Mouse (Mus musculus) CH12.LX (cell line): ENCODE data around the gene Mdh2. TPM values are rescaled to one million over a fixed set of nuclear protein-coding genes. Genes with fewer than 3 reads are reported as not detected.

Experiments used
- DNase-seq: peaks from one replicate; pipeline ENCODE4 v3.0.0-alpha.2; 2013; ENCODE audit errors: extremely low read depth
- H3K27ac ChIP-seq: 2 replicates; pipeline ENCODE4 v1.5.1; 2012; ENCODE audit warnings: low read depth, mild to moderate bottlenecking, control low read depth, moderate library complexity; ENCODE audit not compliant: insufficient read depth
- H3K27me3 ChIP-seq: replicated peaks from 2 replicates; pipeline ENCODE3; 2012; ENCODE audit warnings: inconsistent platforms
- H3K36me3 ChIP-seq, 2 experiments: replicated peaks in 1 of 2; 2 replicates each; pipeline versions ENCODE3 to v1.6.1; 2012; ENCODE audit warnings: inconsistent platforms in 1 of 2, low read length in 1 of 2, mild to moderate bottlenecking in 1 of 2, mixed read lengths in 1 of 2, moderate library complexity in 1 of 2; ENCODE audit not compliant: control insufficient read depth in 1 of 2, insufficient read depth in 1 of 2
- H3K4me1 ChIP-seq, 2 experiments: 2 replicates each; pipeline ENCODE4 v1.6.1; 2012; ENCODE audit warnings: inconsistent platforms in 1 of 2, moderate library complexity in 1 of 2; ENCODE audit not compliant: insufficient read depth in 2 of 2, control insufficient read depth in 1 of 2
- H3K4me2 ChIP-seq: 2 replicates; pipeline ENCODE4 v1.6.1; 2012; ENCODE audit warnings: low read depth, mild to moderate bottlenecking, control low read depth; ENCODE audit not compliant: poor library complexity, insufficient read depth, severe bottlenecking
- H3K4me3 ChIP-seq, 3 experiments: fragments of 150-350 bp in 1 of 3; sonication (generic) in 1 of 3; replicated peaks in 1 of 3; 2 replicates each; pipeline versions ENCODE3 to v1.5.1; 2011 to 2012; ENCODE audit warnings: low read depth in 2 of 3, low read length in 2 of 3, mild to moderate bottlenecking in 2 of 3, moderate library complexity in 2 of 3, control low read depth in 1 of 3, improper control_type of control experiment in 1 of 3, inconsistent platforms in 1 of 3, mixed read lengths in 1 of 3; ENCODE audit not compliant: poor library complexity in 1 of 3
- H3K79me2 ChIP-seq: replicated peaks from 2 replicates; pipeline ENCODE4 v1.6.1; 2012; ENCODE audit warnings: mild to moderate bottlenecking, moderate library complexity; ENCODE audit not compliant: control insufficient read depth, poor library complexity, insufficient read depth, severe bottlenecking; ENCODE audit errors: extremely low read depth
- H3K9ac ChIP-seq: 2 replicates; pipeline ENCODE4 v1.6.1; 2012; ENCODE audit warnings: low read depth, mild to moderate bottlenecking, control low read depth, moderate library complexity; ENCODE audit not compliant: insufficient read depth
- H3K9me3 ChIP-seq: replicated peaks from 2 replicates; pipeline ENCODE3; 2012; ENCODE audit warnings: low read length, inconsistent platforms, mixed read lengths
- BHLHE40 ChIP-seq: IDR thresholded peaks from 2 replicates; pipeline ENCODE4 v1.6.1; 2011; ENCODE audit warnings: mild to moderate bottlenecking, low read depth, low read length, improper control_type of control experiment
- CHD1 ChIP-seq: IDR thresholded peaks from 2 replicates; pipeline ENCODE4 v1.6.1; 2012; ENCODE audit warnings: low read depth, low read length, improper control_type of control experiment, inconsistent platforms
- CHD2 ChIP-seq: IDR thresholded peaks from 2 replicates; pipeline ENCODE4 v1.6.1; 2011; ENCODE audit warnings: low read length, improper control_type of control experiment
- CTCF ChIP-seq, 2 experiments: IDR thresholded peaks in 1 of 2; conservative IDR thresholded peaks in 1 of 2; 2 replicates each; pipeline ENCODE4 v1.5.1; 2011 to 2012; ENCODE audit warnings: low read depth in 2 of 2, low read length in 2 of 2, improper control_type of control experiment in 1 of 2, inconsistent platforms in 1 of 2, mild to moderate bottlenecking in 1 of 2, moderate library complexity in 1 of 2
- E2F4 ChIP-seq: IDR thresholded peaks from 2 replicates; pipeline ENCODE4 v1.6.1; 2011; ENCODE audit warnings: low read depth, low read length, improper control_type of control experiment; ENCODE audit not compliant: insufficient replicate concordance
- ELF1 ChIP-seq: IDR thresholded peaks from 2 replicates; pipeline ENCODE4 v1.6.1; 2014; ENCODE audit warnings: low read depth, mild to moderate bottlenecking, inconsistent platforms, low read length, improper control_type of control experiment
- EP300 ChIP-seq: IDR thresholded peaks from 2 replicates; pipeline ENCODE4 v1.6.1; 2011; ENCODE audit warnings: low read length, improper control_type of control experiment
- HCFC1 ChIP-seq: IDR thresholded peaks from 2 replicates; pipeline ENCODE4 v1.6.1; 2012; ENCODE audit warnings: low read depth, mild to moderate bottlenecking, inconsistent platforms, low read length, improper control_type of control experiment
- JUN ChIP-seq: IDR thresholded peaks from 2 replicates; pipeline ENCODE4 v1.6.1; 2011; ENCODE audit warnings: low read depth, mild to moderate bottlenecking, low read length, improper control_type of control experiment, moderate library complexity; ENCODE audit not compliant: insufficient read depth
- JUND ChIP-seq: conservative IDR thresholded peaks from 2 replicates; pipeline ENCODE4 v1.6.1; 2011; ENCODE audit warnings: low read depth, low read length, improper control_type of control experiment
- MAX ChIP-seq: IDR thresholded peaks from 2 replicates; pipeline ENCODE4 v1.6.1; 2011; ENCODE audit warnings: low read length, improper control_type of control experiment
- MAZ ChIP-seq: IDR thresholded peaks from 2 replicates; pipeline ENCODE4 v1.6.1; 2012; ENCODE audit warnings: low read depth, mild to moderate bottlenecking, inconsistent platforms, low read length, improper control_type of control experiment, moderate library complexity
- NELFE ChIP-seq: IDR thresholded peaks from 2 replicates; pipeline ENCODE4 v1.6.1; 2011; ENCODE audit warnings: low read depth, low read length, improper control_type of control experiment
- NRF1 ChIP-seq: IDR thresholded peaks from 2 replicates; pipeline ENCODE4 v1.6.1; 2014; ENCODE audit warnings: low read depth, mild to moderate bottlenecking, inconsistent platforms, low read length, improper control_type of control experiment, moderate library complexity
- PAX5 ChIP-seq: IDR thresholded peaks from 2 replicates; pipeline ENCODE4 v1.6.1; 2012; ENCODE audit warnings: low read length, inconsistent platforms, mixed read lengths
- POLR2A ChIP-seq: IDR thresholded peaks from 2 replicates; pipeline ENCODE4 v1.6.1; 2011; ENCODE audit warnings: low read depth, mild to moderate bottlenecking, improper control_type of control experiment, low read length
- POLR2AphosphoS2 ChIP-seq: IDR thresholded peaks from 2 replicates; pipeline ENCODE4 v1.6.1; 2011; ENCODE audit warnings: low read depth, low read length, improper control_type of control experiment
- RAD21 ChIP-seq: IDR thresholded peaks from 2 replicates; pipeline ENCODE4 v1.6.1; 2011; ENCODE audit warnings: low read depth, mild to moderate bottlenecking, low read length, improper control_type of control experiment, moderate library complexity
- RCOR1 ChIP-seq: conservative IDR thresholded peaks from 2 replicates; pipeline ENCODE4 v1.6.1; 2012; ENCODE audit warnings: low read depth, mild to moderate bottlenecking, inconsistent platforms, low read length, improper control_type of control experiment
- SIN3A ChIP-seq: IDR thresholded peaks from 2 replicates; pipeline ENCODE4 v1.6.1; 2012; ENCODE audit warnings: low read length, improper control_type of control experiment, inconsistent platforms
- SMC3 ChIP-seq: IDR thresholded peaks from 2 replicates; pipeline ENCODE4 v1.6.1; 2011; ENCODE audit warnings: low read depth, low read length, improper control_type of control experiment
- TBP ChIP-seq: conservative IDR thresholded peaks from 2 replicates; pipeline ENCODE4 v1.6.1; 2011; ENCODE audit warnings: low read depth, low read length, improper control_type of control experiment
- TCF12 ChIP-seq: IDR thresholded peaks from 2 replicates; pipeline ENCODE4 v1.6.1; 2014; ENCODE audit warnings: low read depth, mild to moderate bottlenecking, inconsistent platforms, low read length, improper control_type of control experiment
- USF2 ChIP-seq: conservative IDR thresholded peaks from 2 replicates; pipeline ENCODE4 v1.6.1; 2011; ENCODE audit warnings: low read depth, low read length, improper control_type of control experiment
- ZC3H11A ChIP-seq: IDR thresholded peaks from 2 replicates; pipeline ENCODE4 v1.6.1; 2012; ENCODE audit warnings: low read depth, mild to moderate bottlenecking, inconsistent platforms, low read length, improper control_type of control experiment
- ZKSCAN1 ChIP-seq: IDR thresholded peaks from 2 replicates; pipeline ENCODE4 v1.6.1; 2012; ENCODE audit warnings: low read depth, inconsistent platforms, low read length, improper control_type of control experiment, borderline replicate concordance
- ZNF384 ChIP-seq: IDR thresholded peaks from 2 replicates; pipeline ENCODE4 v1.6.1; 2012; ENCODE audit warnings: low read depth, low read length, improper control_type of control experiment, inconsistent platforms
- dilution Hi-C: fragments of 300-500 bp; cut with MboI; formaldehyde crosslinking; loops from 2 replicates; pipeline ENCODE4 v1.14.3; 2020; ENCODE audit warnings: low sequenced_read_pairs; ENCODE audit not compliant: extremely low pct_unique_long_range_greater_than_20kb, extremely low pct_ligation_motif_present
- in situ Hi-C: fragments of 300-500 bp; cut with MboI; formaldehyde crosslinking; loops from 3 replicates; pipeline ENCODE4 v1.14.3; 2019; ENCODE audit warnings: low sequenced_read_pairs, low pct_ligation_motif_present, low pct_unique_long_range_greater_than_20kb, mixed read lengths
- polyA plus RNA-seq: library from polyadenylated mRNA; unstranded; fragments of >175 nt; gene quantifications from 2 replicates; pipeline ENCODE4 v1.2.1, GENCODE M21; 2012; ENCODE audit warnings: low read depth; ENCODE audit not compliant: insufficient read length
- total RNA-seq, 2 experiments: library from RNA; depleted of rRNA; stranded (reverse); fragments of 300-350 nt in 1 of 2; fragments of >200 nt in 1 of 2; gene quantifications; 2 replicates each; pipeline ENCODE4 v1.2.3; 2012 to 2014

Mdh2 gene
- total and polyA plus RNA-seq, 3 experiments = 133 to 569 (median 152) TPM

DNA sequence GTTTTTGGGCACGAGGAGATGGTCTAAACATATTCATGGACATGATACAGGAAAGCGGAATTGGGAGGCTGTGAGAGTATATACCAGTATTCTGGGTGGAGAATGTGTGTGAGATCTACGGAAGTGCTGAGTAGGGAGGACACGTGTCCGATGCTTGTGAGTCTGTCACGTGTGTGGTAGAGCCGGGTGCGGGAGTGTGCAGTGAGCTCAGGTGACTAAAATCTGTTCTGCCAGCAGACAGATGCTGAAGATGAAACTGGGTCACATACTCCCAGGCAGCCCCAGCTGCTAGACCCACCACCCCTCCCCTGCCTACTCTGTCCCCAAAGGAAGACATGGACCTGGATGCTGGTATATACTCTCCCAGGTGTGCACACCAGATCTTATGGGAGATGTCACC is 24.4 kb downstream of the Mdh2 start:
- Histone ChIP-seq H3K9me3 (peaks cover 12% of the 10 kb centered on the region), H3K9ac (no peak overlapping the region), H3K4me2 (no peak overlapping the region), H3K4me3 (no peak overlapping the region), H3K27me3 (peaks cover 69% of the 10 kb centered on the region), H3K36me3 (no peaks in the 10 kb centered on the region), H3K79me2 (no peaks in the 10 kb centered on the region), H3K27ac (no peak overlapping the region), H3K4me1 (peaks cover 10 to 18% of the 10 kb centered on the region in 2 experiments)
- TF ChIP-seq NELFE = no peak
- TF ChIP-seq RCOR1 = no peak
- no peak for TF ChIP-seq SMC3
- no peak for TF ChIP-seq ELF1
- no peak for TF ChIP-seq MAX
- no peak for TF ChIP-seq PAX5
- no peak for TF ChIP-seq POLR2A
- TF ChIP-seq NRF1 = no peak
- dilution Hi-C loops = no loop called here
- no peak for DNase-seq
- in situ Hi-C loops = no loop called here

DNA sequence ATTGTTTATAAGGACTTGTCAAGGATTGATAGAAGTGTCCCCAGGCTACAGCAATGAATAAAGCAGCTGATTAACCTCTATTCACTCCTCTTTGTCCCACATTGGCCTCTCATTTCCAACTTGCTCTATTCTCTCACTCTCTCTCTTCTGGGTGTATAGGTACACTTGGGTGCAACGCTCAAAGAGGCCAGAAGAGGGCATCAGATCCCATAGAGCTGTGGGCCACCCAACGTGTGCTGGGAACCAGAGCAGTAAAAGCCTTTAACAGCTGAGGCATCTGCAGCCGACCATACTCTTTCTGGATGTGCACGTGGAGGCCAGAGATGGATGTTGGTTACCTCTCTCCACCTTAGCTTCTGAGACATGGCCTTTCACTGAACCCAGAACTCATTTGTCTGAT is 24.9 kb downstream of the Mdh2 start:
- Histone ChIP-seq H3K9ac (no peak overlapping the region), H3K4me3 (no peak overlapping the region), H3K4me1 (peaks cover 10 to 18% of the 10 kb centered on the region in 2 experiments)
- in situ Hi-C loops = no loop called here
- peak in 1 of 2 experiments; percentile 22; a peak in 2 of 4 replicates for TF ChIP-seq CTCF (conservative IDR thresholded peaks at IDR 0.05 in 1 of 2, IDR thresholded peaks at IDR 0.05 in 1 of 2; ENCODE audit: low read depth in 2 of 2, low read length in 2 of 2)
- no peak for TF ChIP-seq CHD2
- peak; percentile 15; the same call in 1 of the 2 replicates for TF ChIP-seq SMC3
- TF ChIP-seq TBP = no peak
- no peak; the same call in 1 of the 2 replicates for TF ChIP-seq RAD21
- no peak for TF ChIP-seq MAZ
- no peak for TF ChIP-seq ZNF384
- no peak for TF ChIP-seq HCFC1
- TF ChIP-seq, all 38 proteins: peak for 2
- Histone ChIP-seq H3K36me3 (no peaks in the 10 kb centered on the region), H3K9me3 (peaks cover 12% of the 10 kb centered on the region), H3K27ac (no peak overlapping the region), H3K79me2 (no peaks in the 10 kb centered on the region), H3K4me2 (no peak overlapping the region), H3K27me3 (peaks cover 74% of the 10 kb centered on the region)
- DNase-seq = no peak
- dilution Hi-C loops = no loop called here

DNA sequence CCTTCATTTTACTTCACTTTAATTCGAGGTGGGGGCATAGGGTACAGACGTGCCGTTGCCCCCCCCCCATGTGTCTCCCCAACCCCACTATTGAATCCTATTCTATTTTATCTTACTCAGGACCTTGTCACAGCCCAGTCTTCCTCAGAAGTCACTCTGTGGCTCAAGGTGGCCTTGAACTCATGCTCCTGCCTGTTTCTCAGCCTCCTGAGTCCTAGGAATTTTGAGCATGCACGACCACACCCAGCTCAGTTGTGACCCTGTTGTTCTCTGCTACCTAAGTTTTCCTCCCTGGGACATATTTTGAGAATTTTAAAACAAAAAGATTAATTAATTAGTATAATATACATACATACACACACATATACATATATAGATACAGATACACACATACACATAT is 25.4 kb downstream of the Mdh2 start:
- no peak overlapping the region for H3K27ac ChIP-seq
- peaks cover 72% of the 10 kb centered on the region for H3K27me3 ChIP-seq
- H3K4me2 ChIP-seq = no peak overlapping the region
- no peak for TF ChIP-seq PAX5
- TF ChIP-seq HCFC1 = no peak
- TF ChIP-seq BHLHE40 = no peak
- TF ChIP-seq MAX = no peak
- no peak for TF ChIP-seq EP300
- TF ChIP-seq JUN = no peak
- TF ChIP-seq CHD1 = no peak
- no peak for TF ChIP-seq NRF1
- no peak for TF ChIP-seq RCOR1
- no peak for TF ChIP-seq POLR2AphosphoS2
- TF ChIP-seq ZC3H11A = no peak
- TF ChIP-seq ZNF384 = no peak
- no peak for TF ChIP-seq JUND
- TF ChIP-seq USF2 = no peak
- no peak for TF ChIP-seq SIN3A
- TF ChIP-seq TCF12 = no peak
- TF ChIP-seq E2F4 = no peak
- TF ChIP-seq ZKSCAN1 = no peak
- no peaks in the 10 kb centered on the region for H3K36me3 ChIP-seq
- dilution Hi-C loops = no loop called here
- H3K4me3 ChIP-seq = no peak overlapping the region
- in situ Hi-C loops = no loop called here
- H3K9me3 ChIP-seq = peaks cover 12% of the 10 kb centered on the region
- no peak overlapping the region for H3K9ac ChIP-seq
- H3K4me1 ChIP-seq = peaks cover 10 to 18% of the 10 kb centered on the region in 2 experiments
- H3K79me2 ChIP-seq = no peaks in the 10 kb centered on the region
- DNase-seq = no peak
